Mouse (Mus musculus): ENCODE results near the gene Snx18. TPM values are rescaled to one million over a fixed set of nuclear protein-coding genes. Genes with fewer than 3 reads are reported as not detected.

Snx18 gene
- polyA plus RNA-seq, 1 experiment from 2014 or later, result 24.0 TPM

- H3K27ac ChIP-seq (ENCODE audit: low read depth), result no peak overlapping the region
- no peaks in the 10 kb centered on the region for H3K4me1 ChIP-seq (replicated peaks; ENCODE audit: control insufficient read depth, insufficient read depth, low read length)
- no peak overlapping the region for H3K4me2 ChIP-seq (ENCODE audit: low read length)
- no peaks in the 10 kb centered on the region for H3K27me3 ChIP-seq (replicated peaks; ENCODE audit: control insufficient read depth, insufficient read depth, low read length)
- H3K4me3 ChIP-seq (ENCODE audit: low read depth, low read length), result no peak overlapping the region
- H3K9me3 ChIP-seq (ENCODE audit: control insufficient read depth, low read length), result no peaks in the 10 kb centered on the region
- H3K9ac ChIP-seq (ENCODE audit: low read length), result no peak overlapping the region
- DNase-seq (ENCODE audit: low spot score) (no peak), ATAC-seq (replicated peaks; ENCODE audit: low FRiP score, low TSS enrichment, low read depth) (no peak)
- 95% methylated on average over 3 of the region's 3 CpGs for WGBS
- H3K36me3 ChIP-seq (ENCODE audit: control insufficient read depth, insufficient read depth, low read length), result no peaks in the 10 kb centered on the region
Observed at GRCm38 (mm10) chr13:113585606-113586005, 32.8 kb downstream of the Snx18 start.

- DNase-seq (ENCODE audit: low spot score) (no peak), ATAC-seq (replicated peaks; ENCODE audit: low FRiP score, low TSS enrichment, low read depth) (no peak)
- peaks cover 4% of the 10 kb centered on the region; the same call in 1 of the 2 replicates for H3K4me1 ChIP-seq (replicated peaks; ENCODE audit: control insufficient read depth, insufficient read depth, low read length)
- H3K4me3 ChIP-seq (ENCODE audit: low read depth, low read length), result no peak overlapping the region
- H3K27me3 ChIP-seq (replicated peaks; ENCODE audit: control insufficient read depth, insufficient read depth, low read length), result no peaks in the 10 kb centered on the region
- H3K9me3 ChIP-seq (ENCODE audit: control insufficient read depth, low read length), result no peaks in the 10 kb centered on the region
- no peaks in the 10 kb centered on the region for H3K36me3 ChIP-seq (ENCODE audit: control insufficient read depth, insufficient read depth, low read length)
- no peak overlapping the region for H3K4me2 ChIP-seq (ENCODE audit: low read length)
- WGBS, result 82% methylated on average over 6 of the region's 6 CpGs
- H3K9ac ChIP-seq (ENCODE audit: low read length), result no peak overlapping the region
- no peak overlapping the region for H3K27ac ChIP-seq (ENCODE audit: low read depth)
Observed at GRCm38 (mm10) chr13:113584431-113584830, 33.9 kb downstream of the Snx18 start.

GRCm38 (mm10) chr13:113583563-113583962, 34.8 kb downstream of the Snx18 start:
- DNase-seq (ENCODE audit: low spot score), result no peak
- H3K27ac ChIP-seq (ENCODE audit: low read depth), result no peak overlapping the region

DNA sequence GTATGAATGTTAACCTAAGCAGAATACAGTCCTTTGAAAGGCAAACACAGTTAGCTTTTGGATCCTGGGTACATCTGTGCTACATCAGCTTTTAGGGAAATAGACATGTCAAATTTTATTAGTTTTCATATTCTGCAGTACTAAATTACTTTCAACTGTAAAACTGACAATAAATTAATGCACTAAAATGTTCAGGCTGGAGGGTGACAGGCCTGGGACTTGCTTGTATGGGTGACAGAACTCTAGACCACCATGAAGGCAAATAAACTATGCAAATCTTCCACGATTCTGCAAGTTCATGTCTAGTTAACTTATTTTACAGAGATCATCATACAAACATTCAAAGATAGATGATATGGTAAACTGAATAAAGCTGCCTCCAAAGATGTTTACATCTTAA, 36.3 kb downstream of the Snx18 start:
- H3K9me3 ChIP-seq (ENCODE audit: control insufficient read depth, low read length), result no peaks in the 10 kb centered on the region
- no peak overlapping the region for H3K4me3 ChIP-seq (ENCODE audit: low read depth, low read length)
- ATAC-seq (replicated peaks; ENCODE audit: low FRiP score, low TSS enrichment, low read depth), result no peak
- H3K4me1 ChIP-seq (replicated peaks; ENCODE audit: control insufficient read depth, insufficient read depth, low read length), result peaks cover 4% of the 10 kb centered on the region; the same call in 1 of the 2 replicates
- H3K36me3 ChIP-seq (ENCODE audit: control insufficient read depth, insufficient read depth, low read length), result no peaks in the 10 kb centered on the region
- H3K4me2 ChIP-seq (ENCODE audit: low read length), result no peak overlapping the region
- no peaks in the 10 kb centered on the region for H3K27me3 ChIP-seq (replicated peaks; ENCODE audit: control insufficient read depth, insufficient read depth, low read length)
- H3K9ac ChIP-seq (ENCODE audit: low read length), result no peak overlapping the region
- H3K27ac ChIP-seq (ENCODE audit: low read depth), result no peak overlapping the region
- no peak for DNase-seq (ENCODE audit: low spot score)
- WGBS, result 41% methylated on average over 1 of the region's 1 CpGs

More at GRCm38 (mm10) chr13:113583563-113583962, 34.8 kb downstream of the Snx18 start:
- no peak overlapping the region for H3K9ac ChIP-seq (ENCODE audit: low read length)
- H3K27me3 ChIP-seq (replicated peaks; ENCODE audit: control insufficient read depth, insufficient read depth, low read length), result no peaks in the 10 kb centered on the region
- peaks cover 4% of the 10 kb centered on the region; the same call in 1 of the 2 replicates for H3K4me1 ChIP-seq (replicated peaks; ENCODE audit: control insufficient read depth, insufficient read depth, low read length)
- ATAC-seq (replicated peaks; ENCODE audit: low FRiP score, low TSS enrichment, low read depth), result no peak
- no peaks in the 10 kb centered on the region for H3K36me3 ChIP-seq (ENCODE audit: control insufficient read depth, insufficient read depth, low read length)
- no peaks in the 10 kb centered on the region for H3K9me3 ChIP-seq (ENCODE audit: control insufficient read depth, low read length)
- 71% methylated on average over 4 of the region's 4 CpGs for WGBS
- no peak overlapping the region for H3K4me3 ChIP-seq (ENCODE audit: low read depth, low read length)
- H3K4me2 ChIP-seq (ENCODE audit: low read length), result no peak overlapping the region

- no peaks in the 10 kb centered on the region for H3K9me3 ChIP-seq (ENCODE audit: control insufficient read depth, low read length)
- H3K27me3 ChIP-seq (replicated peaks; ENCODE audit: control insufficient read depth, insufficient read depth, low read length), result no peaks in the 10 kb centered on the region
- ATAC-seq (replicated peaks; ENCODE audit: low FRiP score, low TSS enrichment, low read depth) (no peak), DNase-seq (ENCODE audit: low spot score) (no peak)
- no peak overlapping the region for H3K9ac ChIP-seq (ENCODE audit: low read length)
- no peak overlapping the region for H3K27ac ChIP-seq (ENCODE audit: low read depth)
- no peak overlapping the region for H3K4me3 ChIP-seq (ENCODE audit: low read depth, low read length)
- no peak overlapping the region for H3K4me2 ChIP-seq (ENCODE audit: low read length)
- peaks cover 4% of the 10 kb centered on the region; the same call in 1 of the 2 replicates for H3K4me1 ChIP-seq (replicated peaks; ENCODE audit: control insufficient read depth, insufficient read depth, low read length)
- 82% methylated on average over 5 of the region's 5 CpGs for WGBS
- no peaks in the 10 kb centered on the region for H3K36me3 ChIP-seq (ENCODE audit: control insufficient read depth, insufficient read depth, low read length)
Observed at GRCm38 (mm10) chr13:113581436-113581835, 36.9 kb downstream of the Snx18 start.

DNA sequence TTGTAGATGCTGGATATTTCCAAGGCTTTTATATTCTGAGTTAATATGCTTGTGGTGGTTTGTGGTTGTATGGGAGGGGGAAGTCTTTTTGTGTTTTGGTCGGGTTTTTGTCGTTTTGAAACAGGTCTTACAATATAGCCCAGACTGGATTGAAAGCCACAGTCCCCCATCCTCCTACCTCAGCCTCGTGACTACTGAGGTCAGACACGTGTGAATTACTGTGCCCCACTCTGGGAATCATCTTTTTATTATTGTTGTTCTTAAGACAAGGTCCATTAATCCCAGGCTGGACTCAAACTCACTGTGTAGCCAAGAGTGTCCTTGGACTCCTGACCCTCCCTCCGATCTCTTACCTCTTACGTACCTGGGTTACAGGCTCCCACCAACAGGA, 38.0 kb downstream of the Snx18 start:
- Histone ChIP-seq H3K9ac (ENCODE audit: low read length) (no peak overlapping the region), H3K36me3 (ENCODE audit: control insufficient read depth, insufficient read depth, low read length) (no peaks in the 10 kb centered on the region), H3K4me1 (replicated peaks; ENCODE audit: control insufficient read depth, insufficient read depth, low read length) (peaks cover 4% of the 10 kb centered on the region; the same call in 1 of the 2 replicates), H3K27ac (ENCODE audit: low read depth) (no peak overlapping the region), H3K27me3 (replicated peaks; ENCODE audit: control insufficient read depth, insufficient read depth, low read length) (no peaks in the 10 kb centered on the region), H3K9me3 (ENCODE audit: control insufficient read depth, low read length) (no peaks in the 10 kb centered on the region), H3K4me2 (ENCODE audit: low read length) (no peak overlapping the region), H3K4me3 (ENCODE audit: low read depth, low read length) (no peak overlapping the region)
- ATAC-seq (replicated peaks; ENCODE audit: low FRiP score, low TSS enrichment, low read depth), result no peak
- WGBS, result 75% methylated on average over 6 of the region's 6 CpGs
- DNase-seq (ENCODE audit: low spot score), result no peak

DNA sequence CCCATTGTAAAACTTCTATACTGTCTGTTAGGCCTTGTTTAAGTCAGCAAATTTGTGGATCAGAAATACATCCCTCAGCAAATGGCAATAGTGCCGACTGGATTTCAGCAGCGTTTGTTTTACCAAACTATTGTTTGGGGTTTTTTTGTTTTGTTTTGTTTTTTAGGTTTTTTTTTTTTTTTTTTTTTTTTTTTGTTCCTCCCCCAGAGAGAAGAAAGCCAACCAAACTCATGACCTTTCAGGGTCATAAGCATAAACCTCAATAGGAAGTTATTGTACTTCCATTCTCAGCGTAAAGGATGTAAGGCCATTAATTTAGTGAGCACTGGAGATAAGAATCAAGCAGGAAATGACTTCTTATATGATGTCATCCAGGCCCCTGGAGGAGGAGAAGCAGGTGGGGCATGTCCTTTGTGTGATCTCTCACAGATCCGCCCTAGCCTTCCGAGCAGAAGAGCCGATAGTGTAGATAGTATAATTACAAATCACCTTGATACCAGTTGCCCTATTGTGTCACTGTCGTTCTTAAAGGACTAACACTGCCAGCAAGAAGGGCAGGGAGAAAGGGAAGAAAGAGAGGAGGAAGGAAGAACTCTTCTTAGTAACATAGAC, 38.5 kb downstream of the Snx18 start:
- no peak for DNase-seq (ENCODE audit: low spot score)
- Histone ChIP-seq H3K4me3 (ENCODE audit: low read depth, low read length) (no peak overlapping the region), H3K27ac (ENCODE audit: low read depth) (no peak overlapping the region), H3K9me3 (ENCODE audit: control insufficient read depth, low read length) (no peaks in the 10 kb centered on the region), H3K9ac (ENCODE audit: low read length) (no peak overlapping the region), H3K36me3 (ENCODE audit: control insufficient read depth, insufficient read depth, low read length) (no peaks in the 10 kb centered on the region), H3K4me1 (replicated peaks; ENCODE audit: control insufficient read depth, insufficient read depth, low read length) (peaks cover 4% of the 10 kb centered on the region; the same call in 1 of the 2 replicates), H3K4me2 (ENCODE audit: low read length) (no peak overlapping the region), H3K27me3 (replicated peaks; ENCODE audit: control insufficient read depth, insufficient read depth, low read length) (no peaks in the 10 kb centered on the region)
- WGBS, result 31% methylated on average over 7 of the region's 7 CpGs
- ATAC-seq (replicated peaks; ENCODE audit: low FRiP score, low TSS enrichment, low read depth), result 0 out of 2 replicates have a peak, but pooled peaks have one; percentile 40

DNA sequence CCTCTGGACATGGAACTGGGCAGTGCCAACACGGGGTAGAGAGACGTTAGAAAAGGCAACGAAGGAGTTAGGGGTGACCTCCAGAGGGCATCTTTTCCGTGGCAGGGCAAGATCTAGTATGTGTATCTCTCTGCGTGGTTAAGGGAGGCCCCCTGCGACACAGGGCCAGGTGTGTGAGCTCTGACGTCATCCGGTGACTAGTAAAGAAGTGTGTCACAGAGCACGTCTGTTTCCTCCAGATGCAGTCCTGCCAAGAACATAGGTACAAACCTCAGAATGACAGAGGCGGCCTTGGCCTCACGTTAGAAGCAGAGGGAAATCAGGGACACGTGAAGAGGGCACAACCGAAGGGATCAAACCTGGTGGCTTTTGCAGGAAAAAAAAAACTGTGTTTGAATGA, 44.1 kb downstream of the Snx18 start:
- no peak for DNase-seq (ENCODE audit: low spot score)
- no peak overlapping the region for H3K4me3 ChIP-seq (ENCODE audit: low read depth, low read length)
- H3K4me2 ChIP-seq (ENCODE audit: low read length), result no peak overlapping the region
- no peaks in the 10 kb centered on the region for H3K4me1 ChIP-seq (replicated peaks; ENCODE audit: control insufficient read depth, insufficient read depth, low read length)
- H3K9ac ChIP-seq (ENCODE audit: low read length), result no peak overlapping the region
- H3K27ac ChIP-seq (ENCODE audit: low read depth), result no peak overlapping the region
- no peak for ATAC-seq (replicated peaks; ENCODE audit: low FRiP score, low TSS enrichment, low read depth)
- WGBS, result 87% methylated on average over 13 of the region's 13 CpGs
- H3K27me3 ChIP-seq (replicated peaks; ENCODE audit: control insufficient read depth, insufficient read depth, low read length), result no peaks in the 10 kb centered on the region
- H3K36me3 ChIP-seq (ENCODE audit: control insufficient read depth, insufficient read depth, low read length), result no peaks in the 10 kb centered on the region
- no peaks in the 10 kb centered on the region for H3K9me3 ChIP-seq (ENCODE audit: control insufficient read depth, low read length)

DNA sequence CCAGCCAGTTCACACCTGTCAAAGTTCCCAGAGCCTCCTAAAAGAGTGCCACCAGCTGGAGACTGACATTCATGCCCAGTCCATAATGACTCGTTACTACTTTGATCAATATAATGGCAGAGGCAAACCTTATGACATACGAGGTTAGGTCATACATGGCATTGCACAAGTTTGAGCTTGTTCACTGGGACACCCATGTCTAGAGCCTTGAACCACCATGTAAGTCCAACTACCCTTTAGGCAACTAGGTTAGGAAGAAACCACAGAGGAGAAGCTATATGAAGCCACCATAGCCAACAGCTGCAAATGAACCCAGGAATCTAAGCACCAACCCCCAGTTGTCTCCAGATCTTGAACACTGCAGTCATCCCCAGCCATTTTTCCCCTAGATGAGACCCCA, 45.0 kb downstream of the Snx18 start:
- H3K9ac ChIP-seq (ENCODE audit: low read length), result no peak overlapping the region
- H3K4me1 ChIP-seq (replicated peaks; ENCODE audit: control insufficient read depth, insufficient read depth, low read length), result no peaks in the 10 kb centered on the region
- H3K36me3 ChIP-seq (ENCODE audit: control insufficient read depth, insufficient read depth, low read length), result no peaks in the 10 kb centered on the region
- H3K27ac ChIP-seq (ENCODE audit: low read depth), result no peak overlapping the region
- ATAC-seq (replicated peaks; ENCODE audit: low FRiP score, low TSS enrichment, low read depth) (no peak), DNase-seq (ENCODE audit: low spot score) (no peak)
- WGBS, result 84% methylated on average over 2 of the region's 2 CpGs
- no peak overlapping the region for H3K4me2 ChIP-seq (ENCODE audit: low read length)
- H3K9me3 ChIP-seq (ENCODE audit: control insufficient read depth, low read length), result no peaks in the 10 kb centered on the region
- no peak overlapping the region for H3K4me3 ChIP-seq (ENCODE audit: low read depth, low read length)
- no peaks in the 10 kb centered on the region for H3K27me3 ChIP-seq (replicated peaks; ENCODE audit: control insufficient read depth, insufficient read depth, low read length)
